Mouse (Mus musculus) C2C12 (cell line): ENCODE results near the gene Ankrd50.

ENCODE experiments used
- CEBPB ChIP-seq: IDR thresholded peaks from one replicate; pipeline ENCODE4 v1.6.1; 2011; ENCODE audit warnings: low read depth, mild to moderate bottlenecking, control low read depth, moderate library complexity
- CTCF ChIP-seq: IDR thresholded peaks from one replicate; pipeline ENCODE4 v1.5.1; 2011; ENCODE audit not compliant: control insufficient read depth, insufficient read depth, insufficient read length
- FOSL1 ChIP-seq: IDR thresholded peaks from one replicate; pipeline ENCODE4 v1.8.0; 2011; ENCODE audit warnings: mild to moderate bottlenecking, low read length; ENCODE audit not compliant: poor library complexity, insufficient read depth, severe bottlenecking
- MAX ChIP-seq: IDR thresholded peaks from one replicate; pipeline ENCODE4 v1.6.1; 2011; ENCODE audit warnings: mild to moderate bottlenecking, control low read depth
- MYOG ChIP-seq: IDR thresholded peaks from one replicate; pipeline ENCODE4 v1.6.1; 2011; ENCODE audit not compliant: control insufficient read depth, insufficient read length; ENCODE audit errors: extremely low read depth
- USF1 ChIP-seq: IDR thresholded peaks from one replicate; pipeline ENCODE4 v1.6.1; 2011; ENCODE audit warnings: low read depth, mild to moderate bottlenecking, control low read depth, moderate library complexity

- TF ChIP-seq CTCF (no peak), FOSL1 (no peak), MYOG (no peak), CEBPB (no peak), MAX (no peak), USF1 (no peak)
Measured at GRCm38 (mm10) chr3:38491236-38491635, 6.6 kb upstream of the Ankrd50 start.
